Mouse (Mus musculus) NIH3T3 (cell line): ENCODE measurements around the gene Kcnq1.
A peak's percentile ranks its signal among the peaks of the same experiment; 100 is the strongest.

Experiments
- DNase-seq: peaks from one replicate; pipeline ENCODE4 v3.0.0-alpha.2; 2012; ENCODE audit warnings: low read depth

Kcnq1 gene

DNA sequence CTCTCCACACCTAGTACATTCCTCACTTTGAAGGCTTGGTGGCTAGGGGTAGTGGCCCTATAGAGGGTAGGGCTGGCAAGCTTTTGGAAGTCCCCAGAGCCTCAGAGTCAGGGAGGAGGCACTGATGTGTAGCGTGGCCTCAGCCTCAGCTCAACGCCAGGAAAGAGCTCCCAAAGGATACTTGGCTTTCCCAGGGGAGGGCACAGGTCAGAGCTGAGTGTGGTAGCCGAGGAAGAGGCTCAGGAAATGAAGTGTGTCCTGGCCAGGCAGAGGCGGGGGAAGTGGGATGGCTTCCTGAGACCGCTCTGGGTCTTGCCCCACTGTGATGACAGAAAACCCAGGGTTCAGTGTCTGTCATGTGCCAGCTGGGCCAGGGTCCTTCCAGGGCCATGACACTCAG is 30.4 kb downstream of the Kcnq1 start:
- DNase-seq = no peak

DNA sequence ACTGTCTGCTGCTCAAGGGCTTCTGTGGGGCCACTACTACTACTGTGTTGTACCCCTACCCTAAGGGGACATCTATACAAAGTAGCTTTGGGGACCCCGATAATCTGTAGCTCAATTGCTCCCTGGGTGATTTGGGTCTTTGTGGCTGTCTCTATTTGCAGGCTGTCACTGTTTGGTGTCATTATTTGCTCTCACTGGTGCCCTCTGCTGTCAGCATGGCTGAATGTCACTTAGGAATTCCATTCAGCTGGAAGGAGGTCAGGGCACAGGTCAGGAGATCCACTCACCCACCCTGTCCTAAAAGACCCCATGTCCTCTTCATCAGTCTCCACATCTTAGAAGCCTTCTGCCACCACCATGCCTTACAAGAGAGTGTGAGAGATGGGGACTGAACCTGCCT is 32.6 kb downstream of the Kcnq1 start:
- peak; percentile 18 for DNase-seq

DNA sequence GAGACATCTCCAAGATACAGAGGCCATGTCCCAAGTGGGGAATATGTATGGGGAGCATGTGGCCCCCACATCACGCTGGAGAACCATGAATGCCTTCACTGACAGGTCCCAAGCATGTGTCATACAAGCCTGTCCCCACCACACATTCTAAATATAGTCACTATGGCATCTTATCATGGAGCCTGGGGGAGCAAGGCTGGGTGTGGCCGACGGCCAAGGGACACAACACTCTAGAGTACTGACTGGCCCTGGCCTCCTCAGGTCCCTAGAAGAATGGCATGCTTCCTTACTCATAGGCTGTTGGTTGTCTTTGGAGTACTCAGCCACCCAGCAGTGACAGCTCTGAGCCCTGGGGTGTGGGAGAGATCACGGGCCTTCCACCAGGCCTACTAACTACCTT is 33.8 kb downstream of the Kcnq1 start:
- DNase-seq = no peak

DNA sequence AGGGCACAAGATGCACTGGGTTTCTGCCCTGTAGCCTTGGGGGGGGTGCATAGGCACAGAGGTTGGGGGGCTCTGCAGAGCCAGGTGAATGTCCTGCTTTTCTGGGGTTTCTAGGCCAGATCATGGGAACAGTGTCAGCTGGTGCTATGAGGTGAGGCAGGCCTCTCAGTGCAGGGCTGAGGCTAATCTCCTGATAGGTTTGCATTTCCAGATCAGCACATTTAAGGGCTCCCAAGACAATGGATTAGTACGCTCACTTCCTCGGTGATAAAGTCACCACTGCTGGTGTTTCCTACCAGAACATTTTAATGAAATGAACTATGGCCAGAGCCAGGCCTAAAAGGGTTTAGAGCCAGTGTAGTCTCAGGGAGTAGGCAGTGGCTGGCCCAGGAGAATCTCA is 36.5 kb downstream of the Kcnq1 start:
- no peak for DNase-seq

DNA sequence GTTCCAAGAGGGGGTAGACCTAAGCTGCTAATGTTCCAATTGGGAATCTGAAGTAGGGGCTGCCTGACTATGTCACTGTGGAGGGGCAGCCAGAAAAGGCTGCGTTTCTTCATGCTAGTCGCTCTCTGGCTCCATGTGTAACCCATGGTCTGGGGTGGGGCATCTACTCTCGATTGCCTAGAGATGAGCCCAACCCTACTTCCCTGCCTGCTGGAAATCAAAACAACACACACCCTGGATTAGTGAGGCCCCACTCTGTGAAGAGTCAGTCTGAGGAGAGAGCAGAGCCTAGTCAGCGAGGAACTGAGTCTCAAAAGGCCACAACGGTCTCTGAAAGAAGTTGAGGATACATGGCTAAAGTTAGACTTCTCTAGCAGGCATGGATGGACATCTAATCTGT is 40.9 kb downstream of the Kcnq1 start:
- no peak for DNase-seq

DNA sequence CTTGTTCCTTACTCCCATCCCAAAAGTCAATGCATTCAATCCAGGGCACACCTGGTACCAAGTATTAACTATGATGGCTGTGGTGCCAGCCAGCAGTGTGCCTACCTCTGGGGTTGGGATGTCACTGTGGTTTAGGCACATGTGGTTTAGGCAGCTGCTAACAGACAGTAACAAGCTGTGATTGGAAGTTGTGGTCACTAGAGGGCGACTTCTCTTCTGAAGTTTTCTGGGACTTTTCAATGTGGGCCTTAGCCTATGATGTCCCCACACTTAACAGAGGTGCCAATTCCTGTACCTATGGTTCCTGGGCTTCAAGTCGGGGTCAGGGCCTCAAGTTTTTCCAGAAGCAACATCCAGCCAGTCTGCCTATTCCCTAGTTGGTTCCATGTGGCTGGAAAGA is 45.0 kb downstream of the Kcnq1 start:
- DNase-seq = peak; percentile 49

DNA sequence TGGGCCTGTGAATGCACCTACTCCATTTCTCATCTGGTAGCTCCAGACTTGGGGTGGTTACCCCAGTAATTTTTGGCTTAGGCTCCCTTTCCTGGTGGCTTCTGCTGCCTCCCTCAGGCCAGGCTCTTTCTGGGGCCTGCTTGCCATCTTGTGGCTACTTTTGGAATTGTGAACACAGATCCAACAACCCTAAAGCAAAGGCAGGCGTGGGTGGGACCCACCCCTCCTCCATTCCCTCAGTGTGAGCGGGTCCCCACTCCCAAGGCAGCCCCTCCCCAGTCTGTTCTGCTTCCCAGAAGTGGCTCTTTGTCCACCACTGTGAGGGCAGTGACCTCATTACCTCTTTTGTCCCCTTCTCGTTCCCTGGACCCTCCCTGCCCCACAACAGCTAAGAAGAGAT is 46.2 kb downstream of the Kcnq1 start:
- peak; percentile 34 for DNase-seq

DNA sequence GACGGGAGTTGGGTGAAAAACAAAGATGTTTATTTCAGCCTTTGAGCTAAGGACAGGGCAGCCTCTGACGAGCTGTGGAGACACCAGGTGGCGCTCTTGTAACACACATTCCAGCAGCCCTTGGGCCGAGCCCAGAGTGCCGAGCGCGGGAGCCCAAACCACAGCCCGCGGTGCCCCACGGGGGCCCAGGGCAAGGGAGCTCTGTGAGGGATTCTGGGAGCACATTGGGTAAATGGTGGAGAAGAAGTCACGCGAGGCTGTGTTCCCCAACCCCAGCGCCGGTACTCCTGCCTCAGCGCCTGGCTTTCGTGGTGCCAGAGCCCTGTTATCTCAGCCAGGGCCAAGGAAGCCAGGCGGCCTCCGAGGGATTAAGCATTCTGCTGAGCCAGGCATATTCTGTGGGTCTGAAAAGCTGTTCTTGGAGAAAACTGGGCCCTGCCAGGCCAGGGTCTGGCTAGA is 47.8 kb downstream of the Kcnq1 start:
- peak; percentile 87 for DNase-seq

DNA sequence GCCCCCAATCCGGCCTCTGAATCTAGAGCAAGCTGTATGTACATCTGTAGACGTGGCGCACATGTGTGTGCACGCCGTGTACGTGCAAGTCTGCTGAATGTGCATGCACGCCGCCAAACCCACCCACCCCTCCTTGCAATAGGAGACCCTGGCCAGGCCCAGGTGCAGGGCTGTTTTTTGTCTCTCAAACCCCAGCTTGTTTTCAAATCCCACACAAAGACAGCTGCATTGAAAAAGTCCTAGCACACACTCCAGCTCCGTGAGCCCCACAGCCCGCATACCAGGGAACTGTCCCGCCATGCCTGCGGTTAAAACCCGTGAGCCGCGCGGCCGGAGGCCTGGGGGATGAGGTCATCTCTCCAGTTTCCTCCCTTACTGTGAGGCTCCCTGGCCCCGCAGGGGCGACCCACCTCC is 48.3 kb downstream of the Kcnq1 start:
- no peak for DNase-seq

DNA sequence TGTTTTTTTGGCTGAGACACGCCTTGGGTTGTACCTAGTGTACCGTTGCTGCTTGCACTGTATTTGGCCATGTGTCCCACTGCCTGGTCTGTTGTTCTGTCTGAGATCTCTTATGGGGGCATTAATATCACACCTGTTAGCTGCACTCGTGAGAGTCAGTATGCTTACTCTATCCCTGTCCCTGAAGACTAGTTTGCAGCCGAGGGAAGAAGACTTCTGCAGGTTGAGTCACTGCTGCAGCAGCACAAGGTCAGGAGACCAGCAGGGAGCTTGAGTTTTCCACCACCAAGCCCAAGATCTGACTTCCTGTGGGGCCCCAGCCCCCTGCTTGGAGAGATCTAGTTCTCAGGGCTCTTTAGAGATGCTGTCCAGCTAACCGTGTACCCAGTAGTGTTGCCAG is 49.1 kb downstream of the Kcnq1 start:
- no peak for DNase-seq

DNA sequence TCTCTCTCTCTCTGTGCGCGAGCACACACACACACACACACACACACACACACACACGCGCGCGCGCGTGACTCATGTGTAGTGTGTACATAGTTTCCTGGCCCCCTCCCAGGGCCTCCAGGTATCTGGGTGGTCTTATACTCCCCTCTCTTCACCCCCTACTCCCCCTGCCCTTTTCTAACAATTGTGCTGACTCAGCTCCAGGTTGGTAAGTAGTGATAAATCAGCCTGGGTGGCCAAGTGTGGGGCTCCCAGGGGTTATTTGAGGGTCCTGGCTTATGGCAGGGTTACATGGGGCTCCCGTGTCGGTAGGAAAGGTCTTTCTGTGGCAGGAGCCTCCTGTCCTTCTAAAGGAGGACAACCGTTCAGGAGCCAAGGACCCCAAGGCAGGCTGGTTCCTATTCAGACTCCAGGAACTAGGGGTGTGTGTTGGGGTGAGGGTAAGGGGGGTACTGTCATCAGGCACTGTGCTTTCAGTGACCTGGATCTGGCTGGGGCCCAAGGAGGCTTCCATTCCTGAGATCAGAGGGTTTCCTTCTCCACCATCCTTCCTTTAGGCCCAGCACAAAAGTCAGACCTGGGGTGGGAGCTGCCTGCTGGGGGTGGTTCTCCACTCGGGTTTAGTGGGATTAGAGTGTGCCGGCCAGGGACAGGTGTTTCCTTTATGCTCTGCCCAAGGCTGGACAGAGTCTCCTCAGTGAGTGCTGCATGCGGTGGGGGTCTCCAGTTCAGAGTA is 52.7 kb downstream of the Kcnq1 start:
- DNase-seq = no peak

DNA sequence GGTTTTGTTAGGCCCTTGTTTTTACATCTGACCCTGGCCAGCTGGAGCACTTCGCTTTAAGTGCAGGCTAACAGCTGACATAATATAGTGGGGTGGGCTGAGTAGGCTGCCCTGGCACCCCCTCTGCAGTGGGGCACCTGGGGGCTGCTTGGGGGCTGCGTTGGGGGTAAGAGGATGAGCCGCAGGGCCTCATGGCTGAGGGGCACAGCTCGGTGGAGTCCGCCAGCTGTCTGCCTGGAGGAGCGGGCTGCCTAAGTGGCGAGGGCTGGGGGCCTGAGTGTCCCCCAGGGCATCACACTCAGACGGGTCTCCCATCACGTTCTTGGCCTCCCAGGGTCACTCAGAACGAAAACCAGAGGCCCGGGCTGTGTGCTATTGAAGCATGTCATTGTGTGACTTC is 53.3 kb downstream of the Kcnq1 start:
- DNase-seq = no peak

DNA sequence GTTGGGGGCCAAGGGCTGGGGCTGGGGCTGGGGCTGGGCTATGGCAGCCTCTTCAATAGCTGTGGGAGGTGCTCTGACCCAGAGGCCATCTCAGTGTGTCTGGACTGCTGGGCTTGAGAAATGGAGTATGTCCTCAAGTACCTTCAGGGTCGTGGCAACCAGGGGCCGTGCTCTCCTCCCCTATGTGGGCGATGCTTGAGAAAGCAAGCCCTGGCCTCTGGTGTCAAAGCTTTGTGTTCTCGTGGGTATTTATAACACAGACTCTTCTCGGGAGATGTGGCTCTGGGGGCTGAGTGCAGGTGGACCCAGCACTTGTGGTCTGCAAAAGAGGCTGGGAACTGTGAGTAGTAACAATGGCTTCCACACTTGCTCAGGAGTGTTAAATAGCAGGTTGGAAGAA is 53.9 kb downstream of the Kcnq1 start:
- DNase-seq = no peak

DNA sequence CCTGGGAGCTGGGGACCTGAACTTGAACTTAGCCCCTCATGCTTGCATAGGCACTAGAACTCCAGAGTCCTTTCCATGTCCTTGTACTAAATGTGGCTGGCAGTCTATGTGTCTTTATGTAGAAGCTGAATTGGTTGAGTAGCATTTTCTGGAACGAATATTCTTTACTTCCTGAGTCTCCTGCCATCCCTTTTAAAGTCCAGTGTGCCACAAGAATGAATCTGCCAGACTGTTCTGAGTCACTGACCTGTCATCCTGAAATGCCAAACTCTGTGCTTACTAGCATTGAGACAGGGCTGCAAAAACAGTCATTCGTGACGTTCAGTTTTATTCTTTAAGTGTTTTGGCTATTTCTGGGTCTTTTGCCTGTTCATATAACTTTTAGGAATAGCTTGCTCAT is 55.9 kb downstream of the Kcnq1 start:
- DNase-seq = no peak

DNA sequence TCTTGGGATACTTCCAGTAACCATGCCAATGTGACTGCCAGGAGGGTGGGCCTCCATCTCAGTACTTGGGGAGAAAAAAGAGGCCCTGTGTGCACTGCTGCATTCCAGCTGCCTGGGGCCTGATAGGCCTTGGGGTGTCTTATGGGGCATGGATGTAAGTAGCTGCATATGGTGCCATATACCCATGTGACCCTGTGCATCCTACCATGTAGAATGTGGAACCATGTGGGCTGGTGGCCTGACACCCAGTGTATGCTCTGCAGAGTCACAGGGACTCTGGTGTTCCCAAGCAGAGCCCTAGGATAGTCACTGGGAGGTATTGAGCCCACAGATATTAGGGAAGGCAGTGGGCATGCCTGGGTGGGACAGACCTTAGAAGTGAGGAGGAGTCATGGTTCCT is 57.9 kb downstream of the Kcnq1 start:
- no peak for DNase-seq

DNA sequence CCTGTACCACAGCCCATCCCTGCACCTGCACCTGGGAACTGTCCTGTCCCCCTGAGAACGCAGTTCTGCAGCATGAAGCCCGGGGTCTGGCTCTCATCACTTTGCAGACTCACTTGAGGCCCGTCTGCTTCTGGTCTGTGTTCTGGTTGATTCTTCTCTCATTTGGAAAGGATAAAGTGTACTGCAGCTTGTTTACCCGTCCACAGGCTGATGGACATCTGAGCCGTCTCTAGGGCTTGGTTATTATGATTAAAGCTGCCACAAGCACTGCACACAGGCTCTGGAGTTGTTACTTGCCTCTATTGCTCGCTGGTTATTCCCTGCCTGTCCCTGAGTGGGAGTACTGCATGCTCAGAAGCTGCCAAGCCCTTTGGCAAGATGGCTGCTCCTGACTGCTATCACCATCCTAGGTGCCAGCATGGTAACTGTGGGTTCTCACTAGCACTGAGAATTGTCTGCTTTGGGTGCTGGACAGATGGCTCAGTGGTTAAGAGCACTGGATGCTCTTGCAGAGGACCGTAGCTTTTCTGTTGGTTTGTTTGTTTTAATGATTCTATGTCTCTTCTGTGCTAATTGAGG is 59.6 kb downstream of the Kcnq1 start:
- DNase-seq = no peak

DNA sequence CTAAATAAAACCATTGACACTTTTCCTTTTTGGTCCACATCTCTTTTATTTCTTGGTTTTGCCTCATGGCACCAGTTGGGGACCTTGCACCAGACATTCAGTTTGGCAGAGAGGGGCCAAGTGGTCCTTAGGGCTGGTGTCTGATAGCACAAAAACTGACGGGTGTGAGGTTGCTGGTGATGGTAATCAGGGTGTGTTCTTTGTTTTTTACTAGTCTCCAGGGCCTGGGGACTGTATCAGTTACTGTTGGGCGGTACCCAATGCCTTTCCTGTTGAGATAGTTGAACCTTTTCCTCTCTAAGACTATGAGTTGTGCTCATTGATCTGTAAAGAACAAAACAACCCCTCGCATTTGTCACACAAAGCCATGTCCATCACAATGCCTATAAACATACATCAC is 61.1 kb downstream of the Kcnq1 start:
- DNase-seq = no peak

DNA sequence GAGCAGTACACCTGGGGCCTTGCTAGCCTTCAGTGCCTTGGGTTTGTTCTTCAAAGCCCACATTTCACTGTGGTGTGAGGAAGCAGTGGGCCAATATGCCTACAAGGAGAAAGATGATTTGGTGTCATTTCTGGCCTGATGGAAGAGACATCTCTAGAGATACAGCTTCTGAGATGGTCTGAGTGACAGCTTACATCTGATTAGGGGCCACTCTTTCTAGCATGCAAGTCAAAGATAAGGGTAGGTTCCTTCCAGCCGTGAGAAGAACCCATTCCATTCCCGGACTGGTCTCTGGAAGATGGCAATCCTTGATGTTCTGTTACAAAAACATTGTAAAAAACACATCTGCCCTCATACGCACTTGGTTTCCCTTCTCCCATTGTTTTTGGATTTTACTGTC is 63.2 kb downstream of the Kcnq1 start:
- DNase-seq = no peak

DNA sequence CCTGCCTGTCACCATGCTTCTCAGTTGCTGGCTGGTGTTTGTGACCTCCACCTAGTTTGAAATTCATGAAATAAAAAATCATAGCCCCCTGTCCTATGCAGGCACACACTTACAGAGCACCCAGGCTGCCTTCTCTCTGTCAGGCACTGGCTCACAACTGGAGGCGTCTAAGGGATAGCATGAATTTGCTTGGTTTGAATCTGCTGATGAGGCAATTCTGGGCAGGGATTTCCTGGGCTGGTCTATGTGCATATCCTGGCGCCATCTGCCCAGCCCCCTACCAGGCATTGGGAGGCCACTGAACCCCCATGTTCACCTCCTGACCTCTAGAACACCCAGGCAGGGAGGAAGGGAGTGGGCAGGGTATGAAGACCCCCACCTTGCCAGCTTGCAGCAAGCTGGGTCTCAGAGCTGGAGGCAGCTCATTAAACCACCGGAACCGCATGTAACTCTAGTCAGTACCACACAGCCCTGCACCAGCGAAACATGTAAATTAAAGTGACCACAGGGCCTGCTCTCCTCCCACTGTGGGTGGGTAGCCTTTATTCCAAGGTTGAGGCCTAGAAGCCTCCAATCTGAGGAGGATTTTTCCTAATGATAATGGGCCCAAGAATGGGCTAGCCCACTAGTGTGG is 66.9 kb downstream of the Kcnq1 start:
- no peak for DNase-seq

DNA sequence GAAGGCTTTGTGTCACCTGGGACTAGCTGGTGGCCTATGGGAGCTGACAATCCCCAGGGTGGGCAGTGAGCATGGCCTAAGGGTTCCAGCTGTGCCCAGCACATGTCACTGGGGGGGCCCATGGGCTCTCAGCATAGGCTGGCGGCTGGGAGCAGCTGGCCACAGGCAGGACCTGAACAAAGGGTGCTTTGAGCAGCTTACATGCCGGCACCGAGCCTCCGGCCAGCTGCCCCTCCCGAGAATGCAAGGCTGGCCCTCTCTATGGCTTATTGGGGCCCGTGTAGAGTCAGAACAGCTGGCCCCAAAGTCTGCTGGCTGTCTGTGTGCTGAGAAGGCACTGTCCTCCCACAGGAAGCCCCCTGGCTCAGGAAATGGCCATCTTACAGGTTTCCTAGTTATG is 68.5 kb downstream of the Kcnq1 start:
- no peak for DNase-seq

DNA sequence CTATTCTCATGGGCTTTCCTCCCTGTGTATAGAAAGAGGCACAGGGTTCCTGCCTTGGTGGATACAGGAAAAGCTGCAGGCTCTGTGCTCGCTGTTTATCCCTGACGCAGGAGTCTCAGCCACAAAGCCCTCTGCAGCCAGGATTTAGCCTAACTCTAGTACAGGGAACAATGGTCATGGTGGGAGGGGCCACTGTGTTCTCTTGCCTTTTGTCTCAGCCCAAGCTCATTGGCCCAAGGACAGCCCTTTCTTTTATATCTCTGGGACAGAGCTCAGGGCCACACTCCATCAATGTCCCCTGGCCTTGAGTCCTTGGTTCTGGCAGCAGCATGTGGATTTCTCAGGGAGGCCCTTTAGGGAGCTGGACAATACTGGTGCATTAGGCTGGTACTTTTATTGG is 72.7 kb downstream of the Kcnq1 start:
- DNase-seq = no peak

DNA sequence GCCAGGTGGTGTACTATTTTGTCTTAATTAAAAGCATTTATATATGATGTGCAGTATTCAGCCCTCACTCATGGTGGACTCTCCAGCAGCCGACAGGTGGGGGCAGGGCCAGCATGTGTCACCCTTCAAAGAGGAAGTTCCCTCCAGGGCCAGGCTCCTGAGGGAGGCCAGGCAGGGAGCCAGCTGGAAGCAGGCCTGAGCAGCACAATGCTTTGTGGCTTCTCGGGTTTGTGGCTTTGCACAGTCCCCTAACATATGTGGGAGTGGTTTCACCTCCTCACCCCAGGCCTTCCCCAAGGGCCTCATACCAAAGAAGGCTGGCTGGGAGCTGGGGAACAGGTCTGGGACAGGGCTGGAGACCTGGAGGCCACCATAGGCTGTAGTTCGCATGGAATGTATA is 74.6 kb downstream of the Kcnq1 start:
- no peak for DNase-seq

DNA sequence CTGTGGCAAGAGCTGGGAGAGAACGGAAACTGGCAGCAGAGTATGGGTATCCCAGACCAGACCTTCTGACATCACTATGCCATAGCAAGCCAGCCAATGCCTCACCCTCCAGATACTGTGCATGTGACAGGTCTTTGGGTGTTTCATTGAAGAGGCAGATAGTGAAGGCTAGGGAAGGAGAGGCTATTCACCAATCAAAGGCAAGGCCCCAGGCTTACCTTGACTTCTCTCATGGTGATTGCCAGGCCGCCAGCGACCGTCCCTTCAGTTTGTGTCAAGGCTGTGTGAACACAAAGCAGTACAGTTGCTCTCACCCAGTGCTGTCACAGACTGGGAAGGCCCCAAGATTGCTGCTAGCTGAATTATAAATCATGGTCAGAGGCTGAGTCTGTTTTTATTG is 75.1 kb downstream of the Kcnq1 start:
- no peak for DNase-seq

DNA sequence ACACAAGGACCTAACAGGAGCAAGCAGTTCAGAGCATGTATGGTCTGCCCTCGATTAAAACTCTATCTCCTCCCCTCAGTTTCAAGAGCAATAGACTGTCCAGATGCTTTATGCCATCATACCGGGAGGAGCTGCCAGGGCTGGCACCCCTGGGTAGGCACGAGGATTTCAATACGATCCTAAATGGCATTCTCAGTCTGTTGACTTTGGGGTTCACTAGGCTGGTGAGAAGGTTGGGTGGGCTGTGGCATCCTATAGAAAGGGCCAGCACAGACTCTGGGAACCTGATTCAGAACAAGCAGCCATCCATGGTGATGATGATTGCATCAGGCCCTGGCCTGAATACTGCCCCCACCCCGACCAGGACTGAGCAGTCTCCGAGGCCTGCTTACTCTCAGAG is 79.3 kb downstream of the Kcnq1 start:
- DNase-seq = no peak
